Mouse (Mus musculus): ENCODE measurements around the gene Ccdc34.

- TF ChIP-seq POLR2A (IDR thresholded peaks at IDR 0.05; ENCODE audit: borderline replicate concordance, low read depth, low read length) = no peak
- no peak for TF ChIP-seq CTCF (IDR thresholded peaks at IDR 0.05; ENCODE audit: low read depth, low read length)
Measured at GRCm38 (mm10) chr2:110137291-110137690, 119.7 kb downstream of the Ccdc34 start.

Data from bone marrow macrophage, adult 2 months (primary cell).